In the genomic region with DNA sequence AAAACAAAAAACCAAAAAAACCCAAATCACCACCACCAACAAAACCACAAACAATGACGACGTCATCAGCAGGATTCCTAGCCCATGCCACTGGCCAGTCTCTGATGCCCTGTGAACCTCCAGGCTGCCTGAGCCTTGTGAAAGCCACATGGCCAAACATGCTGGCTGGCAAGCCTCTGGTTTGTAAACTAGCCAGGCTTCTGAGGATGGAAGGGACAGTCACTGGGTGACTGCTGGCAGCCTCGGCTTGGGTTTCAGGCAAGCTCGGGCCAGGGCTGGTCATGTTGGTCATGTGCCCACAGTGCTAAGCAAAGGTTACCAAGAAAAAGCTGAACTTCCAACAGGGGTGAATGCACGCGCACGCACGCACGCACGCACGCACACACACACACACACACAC, we compare ENCODE assay signal across 8 mouse cellular contexts. TPM values are rescaled to one million over a fixed set of nuclear protein-coding genes. Genes with fewer than 3 reads are reported as not detected.
DNase-seq lines count a peak whose midpoint lies in the region; ATAC-seq and TF ChIP-seq lines count a peak whose summit lies in the region.
"Had no signal": no experiment of that assay in that cellular context is flagged by ENCODE, and none has a peak within 500 bp of the region (broad histone marks: within the 10 kb centered on the region; RNA-seq: fewer than 3 reads in every experiment).

No protein-coding gene starts in this region.

- in situ Hi-C loops in Patski (cut with MboI; ENCODE audit: low pct_unique_long_range_greater_than_20kb), result no loop called here

- POLR2A ChIA-PET in Patski (lab: Charles Lee), result no interaction called here

- DNase-seq in layer of hippocampus, adult 11-12 months (ENCODE audit: low spot score), result peak; percentile 62
- no peak for DNase-seq in layer of hippocampus, postnatal 36 days
- DNase-seq in Patski (ENCODE audit: low read depth, low spot score), result peak; percentile 64
- DNase-seq in cerebellum, adult 18-20 months, result peak; percentile 80 to 90
- DNase-seq in spleen, postnatal 10 days (ENCODE audit: low spot score in 2 of 2), result no peak
- no peak for DNase-seq in hindbrain, embryonic 11.5 days (ENCODE audit: low spot score)

- H3K4me1 ChIP-seq in kidney, embryonic 16.5 days (ENCODE audit: insufficient read depth, low read length), result 0 out of 2 replicates have a peak, but pooled peaks cover 4% of the 10 kb centered on the region
- no peaks in the 10 kb centered on the region for H3K4me1 ChIP-seq in hindbrain, embryonic 11.5 days (replicated peaks; ENCODE audit: control insufficient read depth, insufficient read depth, low read length)

- CTCF ChIA-PET in Patski (lab: Charles Lee), result interaction anchor here (1.0 to 3.0 kb wide), 3 partner anchors 14 to 60 kb away, joined by 3 to 11 read pairs (median 4); no protein-coding TSS in a partner anchor

- no peak overlapping the region for H3K4me2 ChIP-seq in kidney, embryonic 16.5 days (replicated peaks; ENCODE audit: low read depth, low read length)
- no peak overlapping the region for H3K4me2 ChIP-seq in hindbrain, embryonic 11.5 days (replicated peaks; ENCODE audit: low read depth, low read length)
- H3K4me2 ChIP-seq: neural tube, embryonic 13.5 days had no signal

- ATAC-seq in Patski, result peak; percentile 22
- no peak for ATAC-seq in kidney, embryonic 16.5 days (ENCODE audit: low FRiP score, low TSS enrichment)
- ATAC-seq in hindbrain, embryonic 11.5 days (ENCODE audit: low FRiP score), result no peak

- H3K4me3 ChIP-seq in kidney, embryonic 16.5 days (ENCODE audit: low read length), result no peak overlapping the region
- H3K4me3 ChIP-seq in hindbrain, embryonic 11.5 days (ENCODE audit: low read depth, low read length), result no peak overlapping the region
- H3K4me3 ChIP-seq: neural tube, embryonic 13.5 days had no signal

- no peaks in the 10 kb centered on the region for H3K27me3 ChIP-seq in Patski
- no peaks in the 10 kb centered on the region for H3K27me3 ChIP-seq in kidney, embryonic 16.5 days (ENCODE audit: insufficient read depth, low read length)
- no peaks in the 10 kb centered on the region for H3K27me3 ChIP-seq in hindbrain, embryonic 11.5 days (ENCODE audit: control insufficient read depth, insufficient read depth, low read length)
- H3K27me3 ChIP-seq: neural tube, embryonic 13.5 days had no signal

- 76% methylated on average over 11 of the region's 11 CpGs for WGBS in kidney, embryonic 16.5 days
- 87% methylated on average over 11 of the region's 11 CpGs for WGBS in hindbrain, embryonic 11.5 days

- TF ChIP-seq CTCF in Patski (IDR thresholded peaks at IDR 0.05), result no peak

- H3K9me3 ChIP-seq in kidney, embryonic 16.5 days (ENCODE audit: low read length), result no peaks in the 10 kb centered on the region
- H3K9me3 ChIP-seq in hindbrain, embryonic 11.5 days (ENCODE audit: control insufficient read depth, low read length), result no peaks in the 10 kb centered on the region
- H3K9me3 ChIP-seq: neural tube, embryonic 13.5 days had no signal

- no peak overlapping the region for H3K9ac ChIP-seq in kidney, embryonic 16.5 days (replicated peaks; ENCODE audit: low read length)
- no peak overlapping the region for H3K9ac ChIP-seq in hindbrain, embryonic 11.5 days (ENCODE audit: low read depth, low read length)
- H3K9ac ChIP-seq: neural tube, embryonic 13.5 days had no signal

- H3K36me3 ChIP-seq in kidney, embryonic 16.5 days (ENCODE audit: insufficient read depth, low read length), result peaks cover 71% of the 10 kb centered on the region
- H3K36me3 ChIP-seq in hindbrain, embryonic 11.5 days (ENCODE audit: control insufficient read depth, insufficient read depth, low read length), result peaks cover 13% of the 10 kb centered on the region

- 0 out of 2 replicates have a peak overlapping the region, but pooled peaks have one; percentile 9 for H3K27ac ChIP-seq in kidney, embryonic 16.5 days (ENCODE audit: low read length)
- no peak overlapping the region for H3K27ac ChIP-seq in hindbrain, embryonic 11.5 days (ENCODE audit: low read depth, low read length)
- H3K27ac ChIP-seq: neural tube, embryonic 13.5 days had no signal

RNA-seq across cellular contexts. Expression of gene Rflna, which starts 18.3 kb away (rescaled TPM):
- under 1 TPM; 0.27 to 0.38 TPM for total RNA-seq in layer of hippocampus, postnatal 36 days (2021)
- polyA plus RNA-seq in Patski (2021), result 0.13 TPM
- polyA plus RNA-seq in kidney, embryonic 16.5 days (2015; fragmentation: Nextera tagmentation; extraction: Ambion mirVana), result 4.5 and 6.8 TPM in 2 replicates
- 7.8 and 9.2 TPM in 2 replicates for polyA plus RNA-seq in hindbrain, embryonic 11.5 days (2014; fragmentation: Nextera tagmentation; extraction: Ambion mirVana)

Comparison
In these comparisons a context has a peak if more than half of its experiments do, and no peak if none do; other contexts are left out.
1. DNase-seq: peak in layer of hippocampus, adult 11-12 months (single experiment), Patski (single experiment) and cerebellum, adult 18-20 months (2 of 2); none in layer of hippocampus, postnatal 36 days (0 of 2), spleen, postnatal 10 days (0 of 2) and hindbrain, embryonic 11.5 days (single experiment).